Mouse (Mus musculus) heart, adult 2 months (tissue): ENCODE results near the gene Trim47. TPM values are rescaled to one million over a fixed set of nuclear protein-coding genes. Genes with fewer than 3 reads are reported as not detected.

Source experiments
- DNase-seq, 2 experiments: peaks; one replicate each; pipeline ENCODE4 v3.0.0; 2021
- H3K27ac ChIP-seq: fragments of 200-600 bp; 2 replicates; pipeline ENCODE4 v1.8.1; 2022
- H3K27me3 ChIP-seq: fragments of 200-500 bp; 2 replicates; pipeline ENCODE4 v1.6.1; 2012; ENCODE audit warnings: mild to moderate bottlenecking, low read length, inconsistent platforms, mixed read lengths; ENCODE audit not compliant: control insufficient read depth, insufficient read depth
- H3K36me3 ChIP-seq: fragments of 200-500 bp; 2 replicates; pipeline ENCODE4 v1.6.1; 2012; ENCODE audit warnings: low read length, inconsistent platforms; ENCODE audit not compliant: control insufficient read depth, insufficient read depth
- H3K4me1 ChIP-seq: fragments of 200-500 bp; 2 replicates; pipeline ENCODE4 v1.6.1; 2011; ENCODE audit warnings: low read length; ENCODE audit not compliant: control insufficient read depth, insufficient read depth
- H3K4me3 ChIP-seq: fragments of 200-600 bp; 2 replicates; pipeline ENCODE4 v1.8.1; 2022
- H3K79me2 ChIP-seq: fragments of 200-500 bp; replicated peaks from 2 replicates; pipeline ENCODE4 v1.6.1; 2012; ENCODE audit warnings: mild to moderate bottlenecking, inconsistent platforms, low read length, moderate library complexity, mixed read lengths; ENCODE audit not compliant: control insufficient read depth, insufficient read depth
- H3K9ac ChIP-seq: fragments of 200-500 bp; 2 replicates; pipeline ENCODE4 v1.6.1; 2012; ENCODE audit warnings: low read depth, mild to moderate bottlenecking, control low read depth, inconsistent platforms, low read length, mixed read lengths
- CTCF ChIP-seq: fragments of 200-600 bp; IDR thresholded peaks from 2 replicates; pipeline ENCODE4 v1.8.1; 2022; ENCODE audit warnings: antibody characterized with exemption, mild to moderate bottlenecking, moderate library complexity
- EP300 ChIP-seq: fragments of 200-500 bp; IDR thresholded peaks from 2 replicates; pipeline ENCODE4 v1.6.1; 2011; ENCODE audit warnings: low read depth, low read length, control low read depth; ENCODE audit not compliant: insufficient read depth
- POLR2A ChIP-seq: fragments of 200-500 bp; IDR thresholded peaks from 2 replicates; pipeline ENCODE4 v1.6.1; 2011; ENCODE audit warnings: mild to moderate bottlenecking, low read depth, low read length, control low read depth; ENCODE audit not compliant: insufficient read depth
- WGBS: fragments of 180-500 bp; shearing (Covaris S2); methylation state at CpG from one replicate; pipeline ENCODE4 v1.1.7; 2018; 5-methylcytosine and 5-hydroxymethylcytosine counted together
- intact Hi-C: fragments of 180-260 bp; cut with DNase I; formaldehyde crosslinking; loops from one replicate; pipeline ENCODE4 v1.15.1; 2025
- polyA plus RNA-seq: library from polyadenylated mRNA; depleted of rRNA; stranded (reverse); fragments of >200 nt; gene quantifications from 2 replicates; pipeline ENCODE4 v1.2.3, GENCODE M21; 2012
- total RNA-seq, 2 experiments: library from RNA; stranded (reverse); gene quantifications; 2 replicates each; pipeline ENCODE4 v1.2.3; 2021

Trim47 gene
- total and polyA plus RNA-seq, 3 experiments = 23.1 to 29.5 (median 28.2) TPM

DNA sequence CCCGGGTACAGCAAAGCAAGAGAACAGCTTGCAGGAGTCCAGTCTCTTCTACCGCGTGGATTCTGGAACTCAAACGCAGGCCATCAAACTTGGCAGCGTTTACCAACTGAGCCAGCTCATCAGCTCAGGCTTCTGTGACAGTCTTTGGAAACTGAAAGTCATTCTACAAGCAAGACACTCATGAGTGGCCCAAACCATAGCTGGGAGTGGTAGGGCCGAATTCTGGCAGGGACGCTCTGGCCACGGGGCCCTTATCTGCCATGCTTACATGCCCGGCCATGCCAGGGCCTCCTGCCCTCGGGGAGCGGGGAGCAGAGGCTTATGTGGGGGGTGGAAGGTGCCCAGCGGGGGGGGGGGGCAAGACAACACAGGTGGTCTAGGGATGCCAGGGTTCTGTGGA is 23.4 kb downstream of the Trim47 start:
- TF ChIP-seq POLR2A (no peak), EP300 (no peak), CTCF (no peak)
- Histone ChIP-seq H3K36me3 (peaks cover 27% of the 10 kb centered on the region), H3K27me3 (no peaks in the 10 kb centered on the region), H3K27ac (peak overlapping the region; percentile 97), H3K4me1 (peaks cover 52% of the 10 kb centered on the region), H3K79me2 (no peaks in the 10 kb centered on the region), H3K9ac (peak overlapping the region; percentile 46; the same call in 1 of the 2 replicates), H3K4me3 (no peak overlapping the region; the same call in 1 of the 2 replicates)
- intact Hi-C loops = no loop called here
- WGBS = 14% methylated on average over 12 of the region's 12 CpGs
- peak; percentile 55 to 59 for DNase-seq

DNA sequence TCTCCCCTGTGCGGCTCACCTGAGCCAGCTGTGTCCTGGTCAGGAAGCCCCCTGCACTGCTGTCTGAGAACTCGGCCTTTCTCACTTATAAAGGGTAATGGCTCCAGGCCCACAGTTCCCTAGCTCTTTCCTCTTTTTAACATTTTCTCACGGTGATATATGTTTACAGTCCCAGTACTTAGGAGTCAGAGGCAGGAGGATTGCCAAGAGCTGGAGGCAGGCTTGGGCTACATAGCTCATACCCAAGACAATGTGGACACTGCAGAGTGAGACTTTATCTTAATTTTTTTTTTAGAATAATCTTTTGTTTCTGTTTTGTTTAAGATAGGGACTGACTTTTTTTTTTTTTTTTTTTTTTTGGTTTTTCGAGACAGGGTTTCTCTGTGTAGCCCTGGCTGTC is 24.5 kb downstream of the Trim47 start:
- Histone ChIP-seq H3K79me2 (no peaks in the 10 kb centered on the region), H3K4me1 (peaks cover 52% of the 10 kb centered on the region), H3K27me3 (no peaks in the 10 kb centered on the region), H3K9ac (peak overlapping the region; percentile 23; the same call in 1 of the 2 replicates), H3K4me3 (no peak overlapping the region), H3K36me3 (peaks cover 27% of the 10 kb centered on the region), H3K27ac (peak overlapping the region; percentile 97)
- 29% methylated on average over 3 of the region's 4 CpGs for WGBS
- intact Hi-C loops = no loop called here
- DNase-seq = no peak
- no peak for TF ChIP-seq EP300
- TF ChIP-seq POLR2A = no peak
- TF ChIP-seq CTCF = no peak

DNA sequence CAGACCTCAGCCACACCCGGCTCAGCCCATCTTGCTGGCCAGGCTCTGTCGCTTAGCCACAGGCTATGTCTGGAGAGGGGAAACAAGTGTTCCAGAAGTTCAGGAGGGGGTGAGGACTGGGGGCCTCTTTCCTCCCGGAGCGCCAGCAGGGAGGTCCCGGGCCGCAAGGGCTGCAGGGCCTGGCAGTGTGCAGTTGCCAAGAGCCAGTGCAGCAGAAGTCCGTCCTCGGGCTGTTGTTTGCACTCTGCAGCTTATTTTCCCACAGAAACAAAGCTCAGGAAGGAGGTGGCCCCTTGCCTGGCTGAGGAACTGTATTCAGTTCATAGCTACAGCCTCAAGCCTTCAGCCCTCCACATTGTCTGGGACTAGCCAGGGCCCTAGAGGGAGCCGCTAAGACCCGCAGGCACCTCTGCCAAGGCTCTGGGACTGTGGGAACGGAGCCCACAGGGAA is 25.1 kb downstream of the Trim47 start:
- H3K4me3 ChIP-seq = no peak overlapping the region
- peak overlapping the region; percentile 55 for H3K9ac ChIP-seq
- no peaks in the 10 kb centered on the region for H3K79me2 ChIP-seq
- intact Hi-C loops = no loop called here
- 12% methylated on average over 11 of the region's 11 CpGs for WGBS
- DNase-seq = peak; percentile 82 to 88
- H3K36me3 ChIP-seq = peaks cover 27% of the 10 kb centered on the region
- TF ChIP-seq EP300 (no peak; the same call in 1 of the 2 replicates), CTCF (peak; percentile 17; the same call in 1 of the 2 replicates), POLR2A (0 out of 2 replicates have a peak, but pooled peaks have one; percentile 38)
- H3K27ac ChIP-seq = peak overlapping the region; percentile 97
- H3K27me3 ChIP-seq = no peaks in the 10 kb centered on the region
- H3K4me1 ChIP-seq = peaks cover 52% of the 10 kb centered on the region

DNA sequence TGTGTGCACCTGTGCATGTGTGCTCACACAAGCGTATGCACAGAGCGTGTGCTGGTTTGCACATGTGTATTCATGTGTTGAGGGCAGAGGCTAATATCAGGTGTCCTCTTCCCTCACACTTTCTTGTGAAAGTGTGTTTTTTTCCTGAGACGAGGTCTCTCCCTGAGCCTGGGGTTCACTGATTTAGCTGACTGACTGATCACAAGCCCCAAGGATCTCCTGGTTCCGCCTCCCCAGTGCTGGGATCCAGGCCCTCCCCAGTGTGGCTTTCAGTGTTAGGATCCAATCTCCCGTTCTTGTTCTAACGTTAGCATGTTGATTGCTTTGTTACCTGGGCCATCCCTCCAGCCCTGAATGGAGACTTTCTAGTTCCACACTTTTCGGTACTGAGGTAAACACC is 26.2 kb downstream of the Trim47 start:
- WGBS = 57% methylated on average over 7 of the region's 7 CpGs
- H3K36me3 ChIP-seq = peaks cover 27% of the 10 kb centered on the region
- H3K79me2 ChIP-seq = no peaks in the 10 kb centered on the region
- H3K4me1 ChIP-seq = peaks cover 50% of the 10 kb centered on the region
- no peaks in the 10 kb centered on the region for H3K27me3 ChIP-seq
- H3K27ac ChIP-seq = peak overlapping the region; percentile 97
- H3K9ac ChIP-seq = peak overlapping the region; percentile 23
- H3K4me3 ChIP-seq = no peak overlapping the region
- no peak for DNase-seq
- TF ChIP-seq CTCF = no peak
- no peak for TF ChIP-seq EP300
- intact Hi-C loops = no loop called here

DNA sequence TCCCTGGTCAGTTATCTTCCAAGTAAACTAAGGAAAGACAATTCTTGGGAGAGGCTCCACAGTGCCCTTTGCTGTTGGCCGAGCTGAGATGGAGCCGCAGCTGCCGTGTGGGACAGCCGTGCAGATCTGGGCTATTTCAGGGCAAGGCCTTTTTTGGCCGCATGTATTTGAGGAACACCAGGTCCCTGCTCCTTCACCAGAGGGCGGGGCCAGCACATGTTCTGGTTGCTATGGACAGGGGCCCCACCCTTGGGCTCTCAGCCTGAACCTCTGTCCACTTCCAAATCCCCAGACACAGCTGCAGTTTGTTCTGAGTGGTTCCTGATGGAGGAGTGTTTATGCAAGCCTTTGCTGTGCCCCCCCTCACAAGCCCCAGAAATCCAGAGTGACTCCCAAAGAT is 26.6 kb downstream of the Trim47 start:
- no peak overlapping the region for H3K4me3 ChIP-seq
- H3K9ac ChIP-seq = peak overlapping the region; percentile 23
- intact Hi-C loops = no loop called here
- TF ChIP-seq EP300 (peak; percentile 92), POLR2A (peak; percentile 78), CTCF (no peak)
- 6% methylated on average over 6 of the region's 6 CpGs for WGBS
- peaks cover 27% of the 10 kb centered on the region for H3K36me3 ChIP-seq
- peak overlapping the region; percentile 97 for H3K27ac ChIP-seq
- peak; percentile 87 to 93 for DNase-seq
- peaks cover 50% of the 10 kb centered on the region for H3K4me1 ChIP-seq
- H3K79me2 ChIP-seq = no peaks in the 10 kb centered on the region
- H3K27me3 ChIP-seq = no peaks in the 10 kb centered on the region

DNA sequence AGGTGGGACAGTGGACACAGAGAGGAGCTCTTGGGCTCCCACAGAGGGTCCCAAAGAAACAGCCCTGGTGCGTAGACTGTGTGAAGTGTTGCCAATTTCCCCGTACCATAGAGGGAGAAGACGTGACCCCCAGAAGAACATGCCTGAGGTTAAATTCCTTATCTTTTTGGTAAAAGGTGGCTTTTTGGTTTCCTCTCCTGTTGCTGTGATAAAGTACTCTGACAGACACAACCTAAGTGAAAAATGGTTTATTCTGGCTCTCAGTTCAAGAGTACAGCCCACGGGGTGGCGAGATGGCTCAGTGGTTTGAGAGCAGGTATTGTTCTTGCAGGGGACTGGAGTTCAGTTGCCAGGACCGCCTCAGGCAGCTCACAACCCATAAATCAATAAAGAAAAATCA is 27.5 kb downstream of the Trim47 start:
- Histone ChIP-seq H3K79me2 (no peaks in the 10 kb centered on the region), H3K36me3 (peaks cover 23% of the 10 kb centered on the region), H3K27ac (peak overlapping the region; percentile 97), H3K4me3 (no peak overlapping the region), H3K9ac (peak overlapping the region; percentile 36), H3K4me1 (peaks cover 49% of the 10 kb centered on the region), H3K27me3 (no peaks in the 10 kb centered on the region)
- TF ChIP-seq CTCF (no peak), EP300 (no peak; the same call in 1 of the 2 replicates), POLR2A (no peak)
- WGBS = 61% methylated on average over 6 of the region's 6 CpGs
- no peak for DNase-seq
- intact Hi-C loops = no loop called here
